Mouse (Mus musculus): ENCODE data around the gene Muc3.
A peak's percentile ranks its signal among the peaks of the same experiment; 100 is the strongest.
"Not testable (repeated sequence)": the region's sequence is repeated elsewhere in the genome, so short reads cannot be mapped to it uniquely, and the experiment has no call there.

Gene Muc3

DNA sequence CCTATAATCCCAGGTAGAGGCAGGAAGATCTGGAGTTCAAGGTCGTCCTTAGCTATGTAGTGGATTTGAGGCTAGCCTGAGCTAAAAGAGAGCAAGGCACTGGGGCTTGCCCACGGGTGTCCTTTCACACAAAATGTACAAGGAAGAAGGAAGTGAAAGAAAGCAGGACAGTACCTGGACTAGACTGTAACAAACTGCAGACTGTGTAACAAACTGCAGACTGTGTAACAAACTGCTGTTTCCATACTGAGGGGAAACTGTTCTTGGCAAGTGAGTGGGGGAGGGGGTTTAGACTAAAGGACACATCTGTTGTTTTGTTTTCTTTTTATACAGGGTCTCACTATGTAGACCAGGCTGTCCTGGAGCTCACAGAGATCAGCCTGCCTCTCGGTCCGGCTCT, 27.8 kb downstream of the Muc3 start:
- no peak for DNase-seq (ENCODE audit: low spot score)

DNA sequence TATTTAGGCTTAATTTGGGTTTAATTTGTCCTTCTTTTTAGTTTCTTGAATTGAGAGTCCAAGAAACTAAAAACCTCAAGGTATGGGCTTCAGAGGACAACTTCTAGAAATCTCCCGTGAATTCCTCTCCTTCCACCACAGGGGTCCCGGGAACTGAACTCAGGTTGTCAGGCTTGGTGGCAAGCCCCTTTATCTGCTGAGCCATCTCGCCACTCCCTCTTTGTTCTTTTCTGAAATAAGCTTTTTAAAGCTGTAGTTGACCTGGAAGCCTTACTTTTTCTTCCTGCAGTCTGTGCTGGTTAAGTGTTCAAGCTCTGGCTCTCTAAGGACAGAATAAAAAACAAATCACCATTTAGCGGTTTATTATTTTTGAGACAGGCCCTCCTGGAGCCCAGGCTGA, 30.2 kb downstream of the Muc3 start:
- no peak for DNase-seq (ENCODE audit: low spot score)

DNA sequence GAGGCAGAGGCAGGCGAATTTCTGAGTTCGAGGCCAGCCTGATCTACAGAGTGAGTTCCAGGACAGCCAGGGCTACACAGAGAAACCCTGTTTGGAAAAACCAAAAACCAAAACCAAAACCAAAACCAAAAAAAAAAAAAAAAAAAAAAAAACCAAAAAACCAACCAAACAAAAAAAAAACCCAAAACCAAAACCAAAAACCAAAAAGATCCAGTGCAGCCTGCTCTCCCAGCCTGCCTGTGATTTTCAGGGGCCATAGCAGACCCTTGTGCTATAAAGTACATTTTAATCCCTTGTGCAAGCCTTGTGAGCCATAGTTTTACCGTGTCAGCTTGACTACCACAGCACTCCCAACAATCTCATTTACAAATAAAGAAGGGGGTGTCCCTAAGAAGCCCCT, 31.1 kb downstream of the Muc3 start:
- not testable (repeated sequence) for DNase-seq (ENCODE audit: low spot score)

DNA sequence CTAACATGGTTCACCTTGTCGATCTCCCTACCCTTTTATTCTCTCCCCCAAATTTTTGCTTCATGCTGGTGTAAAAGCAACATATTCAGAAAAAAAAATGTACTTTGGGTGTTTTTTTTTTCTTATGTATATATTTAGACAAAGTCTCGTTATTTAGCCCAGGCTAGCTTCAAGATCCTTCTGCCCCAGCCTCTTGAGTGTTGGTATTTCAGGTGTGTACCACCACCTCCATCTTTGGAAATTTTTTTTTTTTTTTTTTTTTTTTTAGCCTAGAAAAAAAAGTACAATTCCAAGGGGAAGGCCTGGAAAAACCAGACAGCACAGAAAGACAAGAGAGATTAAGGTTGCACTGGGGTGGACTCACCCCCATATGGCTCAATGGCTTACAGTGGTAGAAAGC, 32.1 kb downstream of the Muc3 start:
- DNase-seq (ENCODE audit: low spot score): no peak

DNA sequence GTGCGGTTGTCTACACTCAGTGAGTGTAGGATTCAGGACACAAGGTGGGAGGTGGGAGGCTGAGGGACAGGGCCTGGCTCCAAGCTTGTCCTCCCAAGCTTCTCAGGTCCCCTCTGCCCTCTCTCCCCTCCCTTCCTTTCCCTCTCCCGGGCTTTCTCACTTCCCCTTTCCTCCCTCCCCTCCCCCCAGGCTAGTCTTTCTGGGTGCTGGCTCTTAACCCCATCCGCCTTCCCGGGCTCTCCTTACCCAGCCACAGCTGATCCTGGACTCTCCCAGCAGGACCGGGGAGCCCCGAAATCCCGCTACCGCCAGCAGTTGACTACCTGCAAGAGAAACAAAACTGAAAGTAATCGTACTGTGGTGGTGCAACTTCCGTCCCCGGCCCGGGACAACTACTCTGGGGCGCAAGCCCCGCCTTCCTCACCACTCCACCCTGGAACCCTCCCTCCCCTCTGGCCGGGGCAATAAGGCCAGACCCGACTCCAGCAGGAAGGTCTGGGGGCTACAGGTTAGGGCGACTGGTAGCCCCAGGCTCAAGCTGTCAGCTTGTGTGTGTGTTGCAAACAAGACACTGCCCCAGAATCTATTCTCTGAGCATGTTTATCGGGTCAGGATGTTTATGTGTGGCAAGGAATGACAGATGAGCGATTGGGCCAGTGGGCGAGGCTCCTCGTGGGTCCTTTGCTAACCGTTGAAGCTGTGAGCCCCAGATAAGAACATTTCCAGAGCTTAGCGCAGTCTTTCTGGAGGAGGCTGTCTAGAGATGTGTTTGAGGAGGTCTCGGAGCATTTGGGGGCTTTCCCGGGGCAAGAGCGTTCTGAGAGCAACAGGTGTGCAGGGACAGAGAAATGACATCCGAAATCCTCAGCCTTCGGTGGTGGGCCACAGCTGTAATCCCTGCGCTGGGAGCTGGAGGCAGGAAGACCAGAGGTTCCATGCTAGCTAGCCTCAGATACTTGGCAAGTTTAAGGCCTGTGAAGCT, 33.0 kb downstream of the Muc3 start, which contains the start of gene Trim56:
Gene Trim56, minus strand, starts transcription at position 344 of the 982 bp plus-strand sequence.
- DNase-seq (ENCODE audit: low spot score): peak; percentile 80

DNA sequence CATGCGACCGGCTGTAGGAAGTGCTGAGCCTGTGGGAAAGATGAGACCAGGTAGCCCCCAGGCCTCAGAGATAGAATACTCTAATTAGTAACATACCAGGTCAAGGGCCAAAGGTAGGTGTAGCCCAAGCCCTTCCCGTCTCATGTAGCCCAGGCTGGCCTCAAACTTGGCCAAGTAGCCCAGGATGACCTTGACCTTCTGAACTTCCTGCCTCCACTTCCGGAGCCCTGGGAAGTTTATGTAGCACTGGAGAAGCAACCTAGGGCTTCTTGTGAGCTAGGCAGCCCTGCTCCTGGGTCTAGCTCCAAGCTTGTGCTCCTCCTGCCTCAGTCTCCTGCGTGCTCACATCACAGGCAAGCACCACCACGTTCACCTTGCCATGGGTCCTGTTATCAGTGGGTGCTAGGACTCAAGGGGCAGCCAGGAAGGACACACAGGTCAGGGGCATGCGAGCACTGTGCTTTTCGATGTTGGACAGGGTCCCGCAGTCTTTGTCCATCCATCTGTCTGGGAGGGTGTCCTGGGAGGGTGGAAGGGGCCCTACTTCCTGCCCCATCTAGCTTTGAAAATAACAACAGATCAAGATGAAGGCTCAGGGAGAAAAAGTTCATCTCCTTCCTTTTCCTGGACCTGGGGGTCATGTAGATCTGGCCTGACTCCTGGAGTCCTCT, 34.1 kb downstream of the Muc3 start:
- DNase-seq (ENCODE audit: low spot score): no peak

DNA sequence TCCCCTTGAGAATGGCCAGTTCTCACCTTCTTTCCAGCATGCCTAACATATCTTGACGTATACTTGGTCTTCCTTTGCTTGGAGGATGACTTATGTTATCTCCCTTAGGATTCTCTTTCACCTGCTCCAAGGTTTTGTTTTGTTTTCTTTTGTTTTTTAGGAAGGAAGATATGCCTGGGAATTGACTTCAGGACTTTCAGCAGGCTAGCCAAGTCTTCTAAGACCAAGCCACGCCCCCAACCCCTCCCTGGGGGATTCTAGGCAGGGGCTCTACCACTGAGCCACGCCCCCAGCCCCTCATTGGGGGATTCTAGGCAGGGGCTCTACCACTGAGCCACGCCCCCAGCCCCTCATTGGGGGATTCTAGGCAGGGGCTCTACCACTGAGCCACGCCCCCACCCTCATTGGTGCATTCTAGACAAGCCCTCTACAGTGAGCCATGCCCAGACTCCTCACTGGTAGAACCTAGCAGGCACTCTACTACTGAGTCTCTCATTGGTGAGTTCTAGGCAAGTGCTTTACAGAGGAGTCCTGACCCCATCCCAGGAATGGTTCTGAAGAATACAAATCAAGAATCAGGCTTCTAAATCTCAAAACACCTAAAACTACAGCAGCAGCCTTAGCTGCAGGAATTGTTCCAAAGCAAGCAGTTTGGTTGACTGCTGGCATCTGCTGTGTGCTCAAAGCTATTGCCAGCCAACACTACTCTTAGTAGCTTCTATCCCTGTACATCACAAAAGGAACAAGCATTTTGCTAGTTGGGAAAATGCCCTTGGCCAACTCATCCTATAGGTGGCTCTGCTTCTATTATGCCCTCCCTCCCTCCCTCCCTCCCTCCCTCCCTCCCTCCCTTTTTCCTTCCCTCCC, 37.3 kb downstream of the Muc3 start:
- no peak for DNase-seq (ENCODE audit: low spot score)

DNA sequence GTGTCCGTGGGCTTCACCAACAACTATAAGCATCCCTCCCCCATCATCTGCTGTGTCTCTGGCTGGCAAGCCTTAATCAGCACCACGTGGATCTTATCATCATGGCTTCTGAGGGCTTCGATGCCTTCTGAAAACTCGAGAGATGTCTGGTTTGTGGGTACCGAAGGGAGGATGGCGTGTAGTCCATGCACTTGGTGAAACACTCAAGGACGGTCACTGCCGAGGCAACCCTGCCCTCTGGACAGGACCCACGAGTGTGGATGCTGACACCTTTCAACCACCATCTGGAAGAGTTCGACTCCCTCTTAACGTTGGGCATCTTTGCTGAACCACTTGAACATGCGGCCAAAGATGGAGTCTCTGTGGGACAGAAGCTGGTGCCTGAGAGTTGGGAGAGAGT, 38.3 kb downstream of the Muc3 start:
- DNase-seq (ENCODE audit: low spot score): no peak

DNA sequence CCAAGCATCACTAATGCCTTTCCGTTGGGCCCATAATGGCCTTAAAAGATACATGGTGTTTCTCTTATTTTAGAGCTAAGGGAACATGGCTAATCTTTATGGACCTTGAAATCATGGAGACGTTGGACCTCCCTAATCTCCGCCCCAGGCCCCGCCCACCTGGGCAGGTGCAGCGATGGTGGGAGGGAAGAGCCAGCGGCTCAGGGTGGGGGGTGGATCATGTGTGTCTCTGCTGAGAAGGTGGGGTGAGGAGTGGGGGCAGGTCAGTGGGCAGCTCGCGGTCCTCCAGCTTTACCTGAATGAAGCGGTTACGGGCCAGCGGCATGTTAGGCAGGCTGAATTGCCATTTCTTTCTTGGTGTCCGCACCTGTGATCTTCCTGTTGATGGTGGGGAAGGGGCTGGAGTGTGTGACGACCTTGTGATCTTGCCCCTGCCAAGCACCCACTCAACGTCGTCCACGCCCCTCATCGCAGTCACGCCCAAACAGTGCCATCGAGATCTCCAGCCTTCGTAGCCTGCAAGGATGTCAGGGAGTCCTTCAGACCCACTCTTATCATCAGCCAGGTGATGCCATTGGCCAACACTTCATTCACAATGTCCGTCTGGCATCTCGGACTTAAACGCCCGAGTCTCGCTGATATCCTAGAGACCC, 39.1 kb downstream of the Muc3 start:
- no peak for DNase-seq (ENCODE audit: low spot score)

DNA sequence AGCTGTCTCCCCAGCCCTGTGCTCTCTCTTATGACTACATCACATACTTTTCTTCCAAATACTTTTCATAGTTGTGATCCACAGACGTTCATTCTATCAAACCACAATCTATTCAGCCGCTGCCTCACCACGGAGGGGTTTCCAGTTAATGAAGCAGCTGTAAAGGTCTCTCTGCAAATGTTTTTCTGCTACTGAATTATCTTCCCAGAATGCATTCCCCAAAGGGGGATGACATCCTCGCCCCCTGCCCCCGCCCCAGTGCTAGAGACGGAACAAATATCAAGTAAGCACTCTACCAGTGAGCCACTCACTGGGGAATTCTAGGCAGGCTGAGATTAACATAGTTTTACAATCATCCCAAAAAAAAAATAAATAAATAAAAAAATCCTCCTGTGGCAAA, 41.0 kb downstream of the Muc3 start:
- DNase-seq (ENCODE audit: low spot score): no peak

DNA sequence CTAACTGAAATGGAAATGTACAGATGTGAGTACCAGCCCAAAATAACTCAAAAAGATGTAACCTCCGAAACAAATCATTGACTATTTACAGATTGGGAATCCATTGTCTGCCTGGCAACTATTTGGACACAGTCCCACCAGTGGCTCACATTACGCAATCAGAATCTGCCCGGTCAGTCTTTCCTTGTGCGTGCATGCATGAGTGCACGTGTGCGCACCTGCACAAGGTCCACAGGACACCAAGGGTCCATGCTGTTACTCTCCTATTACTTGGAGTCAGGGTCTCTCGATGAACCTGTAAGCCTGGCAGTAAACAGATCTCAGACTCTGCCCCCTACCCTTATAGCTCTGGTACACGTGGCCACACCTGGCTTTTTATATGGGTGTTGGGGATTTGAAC, 41.5 kb downstream of the Muc3 start:
- no peak for DNase-seq (ENCODE audit: low spot score)

DNA sequence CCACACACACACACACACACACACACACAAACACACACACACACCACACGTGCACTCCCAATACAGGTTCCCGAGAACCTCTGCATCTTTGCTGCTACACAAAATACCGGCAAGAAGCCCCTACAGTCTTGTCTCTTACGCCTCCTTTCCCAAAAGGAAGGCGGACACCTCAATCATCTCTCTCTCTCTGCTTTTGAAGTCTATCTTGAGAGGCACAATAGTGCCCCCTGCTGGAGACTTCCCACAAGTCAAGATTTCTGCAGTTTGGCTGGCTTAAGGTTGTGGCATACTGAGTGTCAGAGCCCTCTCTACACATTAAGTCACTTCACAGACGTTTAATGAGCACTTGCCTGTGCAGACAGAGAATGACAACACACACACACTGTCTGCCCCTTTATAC, 42.1 kb downstream of the Muc3 start:
- peak; percentile 70 for DNase-seq (ENCODE audit: low spot score)

DNA sequence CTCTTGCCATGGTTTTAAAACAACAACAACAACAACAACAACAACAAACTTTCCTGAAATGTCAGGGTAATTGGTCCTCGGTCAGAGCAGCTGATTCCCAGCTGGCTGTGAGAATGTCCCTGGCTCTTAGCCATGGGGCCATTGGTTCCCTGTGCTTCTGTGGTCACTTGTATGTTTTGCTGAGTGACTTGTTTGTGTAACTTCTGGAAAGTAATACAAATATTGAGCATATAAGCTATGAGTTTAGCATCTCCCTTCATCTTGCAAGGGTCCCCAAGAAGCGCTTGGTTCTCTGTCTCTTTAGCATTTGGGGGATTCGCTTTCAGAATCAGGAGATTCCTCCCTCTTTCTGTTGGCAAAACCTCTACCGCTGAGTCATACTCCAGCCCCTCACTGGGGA, 42.7 kb downstream of the Muc3 start:
- no peak for DNase-seq (ENCODE audit: low spot score)

DNA sequence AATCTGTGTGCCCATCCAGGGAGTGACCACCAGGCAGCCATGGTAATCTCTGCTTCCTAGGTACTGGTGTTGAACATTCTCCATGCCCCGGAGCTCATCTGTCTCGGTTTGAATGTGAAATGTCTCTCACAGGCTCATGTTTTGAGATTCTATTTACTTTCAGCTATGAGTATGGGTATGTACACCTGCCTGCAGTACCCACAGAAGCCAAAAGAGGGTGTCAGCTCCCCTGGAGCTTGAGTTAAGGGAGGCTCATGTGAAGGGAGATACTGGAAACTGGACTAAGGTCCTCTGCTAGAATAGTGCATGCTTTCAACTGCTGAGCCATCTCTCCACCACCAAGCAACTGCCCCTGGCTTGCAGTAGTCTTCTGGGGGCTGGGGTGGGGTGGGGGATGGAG, 45.2 kb downstream of the Muc3 start:
- no peak for DNase-seq (ENCODE audit: low spot score)

DNA sequence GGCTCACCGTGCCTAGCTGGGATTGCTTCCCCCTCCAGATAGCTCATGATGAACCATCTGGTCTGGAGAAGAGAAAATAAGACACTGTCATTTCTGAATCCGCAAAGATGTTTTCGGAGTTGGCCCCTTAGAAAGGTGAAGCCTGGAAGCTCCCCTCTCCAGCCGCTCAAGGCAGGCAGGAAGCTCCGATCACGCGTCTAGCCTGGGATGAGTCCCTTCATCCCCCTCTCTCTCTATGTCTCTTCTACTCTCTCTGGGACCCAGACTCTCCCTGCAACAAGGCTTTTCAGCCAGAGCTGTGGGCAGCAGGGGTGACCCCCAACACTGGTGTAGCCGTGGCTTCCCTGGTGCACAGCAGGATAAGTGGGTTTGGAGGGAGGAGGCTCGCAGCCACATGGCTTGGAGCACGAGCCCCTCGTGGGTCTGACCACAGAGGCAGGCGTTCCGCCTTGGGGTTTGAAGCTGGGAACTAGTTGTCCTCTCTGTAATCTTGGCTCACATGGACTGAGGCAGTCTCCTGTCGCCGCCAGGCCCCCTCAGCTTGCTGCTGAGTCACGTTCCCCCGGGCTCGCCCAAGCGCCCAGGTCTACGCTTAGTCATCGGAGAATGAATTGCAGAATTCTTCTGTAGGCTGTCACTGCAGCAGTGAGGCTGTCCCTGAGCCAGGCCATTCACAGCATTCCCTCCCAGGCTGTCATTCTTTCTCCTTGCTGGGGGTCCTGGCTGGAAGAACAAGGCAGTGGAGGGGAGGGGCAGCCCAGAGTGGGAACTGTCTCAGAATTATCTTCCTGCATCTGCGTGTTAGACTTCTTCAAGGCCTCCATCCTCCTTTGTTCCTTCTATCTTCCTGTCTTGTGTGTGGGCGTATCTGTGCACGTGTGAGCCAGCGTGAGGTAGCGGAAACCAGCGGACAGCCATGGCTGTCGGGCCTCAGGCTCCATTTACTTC, 46.3 kb downstream of the Muc3 start:
- DNase-seq (ENCODE audit: low spot score): peak; percentile 69

DNA sequence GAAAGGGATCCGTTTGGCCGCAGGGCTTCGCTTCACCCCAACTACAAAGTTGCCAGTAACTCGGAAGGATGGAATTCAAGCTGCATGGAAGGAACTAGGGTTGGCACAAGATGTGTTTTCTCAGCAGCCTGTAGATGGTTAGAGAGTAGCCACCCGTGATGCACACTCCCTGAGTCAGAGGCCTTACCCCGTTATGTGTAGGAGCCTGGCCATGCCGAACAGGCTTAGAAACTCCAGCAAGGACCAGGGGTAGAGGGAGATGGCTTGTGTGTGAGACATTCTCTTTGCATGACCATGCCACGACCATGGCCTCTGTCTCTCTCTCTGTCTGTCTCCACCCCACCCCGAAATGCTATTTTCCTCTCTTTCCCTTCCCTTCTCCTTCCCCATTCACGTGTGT, 47.0 kb downstream of the Muc3 start:
- no peak for DNase-seq (ENCODE audit: low spot score)

DNA sequence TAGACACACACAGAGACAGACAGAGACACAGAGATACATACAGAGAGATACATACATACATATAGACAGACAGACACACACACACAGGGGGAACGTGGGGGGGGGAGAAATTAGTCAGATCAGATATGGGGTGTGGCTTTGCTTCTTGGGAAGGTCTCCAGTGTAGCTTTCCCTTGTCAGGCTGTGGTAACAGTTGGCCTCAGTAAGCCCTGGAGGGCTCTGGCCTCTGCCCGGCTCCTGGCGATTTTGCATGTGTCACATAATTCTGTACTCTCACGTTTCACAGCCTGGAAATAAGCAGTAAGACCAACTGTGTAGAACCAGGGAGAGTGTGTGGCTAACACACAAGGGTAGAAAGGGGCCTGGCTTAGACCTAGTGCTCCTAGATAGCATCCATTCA, 48.5 kb downstream of the Muc3 start:
- no peak for DNase-seq (ENCODE audit: low spot score)

DNA sequence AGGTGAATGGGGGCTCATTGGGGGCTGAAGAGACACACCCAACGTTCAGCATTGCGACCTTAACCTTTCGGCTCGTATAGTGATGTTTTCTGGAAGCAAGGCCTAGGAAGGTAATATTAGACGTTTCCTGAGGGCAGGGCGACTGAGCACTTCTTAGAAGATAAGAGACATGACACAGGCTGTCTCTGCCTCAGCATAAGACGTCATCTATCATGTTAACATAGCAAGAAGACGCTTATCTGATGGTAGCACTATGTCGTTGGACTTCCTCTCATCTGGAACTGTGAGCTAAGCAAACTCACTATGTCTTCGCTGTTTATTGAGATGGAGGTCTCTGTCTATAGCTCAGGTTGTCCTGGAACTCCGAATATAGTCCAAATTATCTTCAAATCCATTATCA, 50.7 kb downstream of the Muc3 start:
- no peak for DNase-seq (ENCODE audit: low spot score)

DNA sequence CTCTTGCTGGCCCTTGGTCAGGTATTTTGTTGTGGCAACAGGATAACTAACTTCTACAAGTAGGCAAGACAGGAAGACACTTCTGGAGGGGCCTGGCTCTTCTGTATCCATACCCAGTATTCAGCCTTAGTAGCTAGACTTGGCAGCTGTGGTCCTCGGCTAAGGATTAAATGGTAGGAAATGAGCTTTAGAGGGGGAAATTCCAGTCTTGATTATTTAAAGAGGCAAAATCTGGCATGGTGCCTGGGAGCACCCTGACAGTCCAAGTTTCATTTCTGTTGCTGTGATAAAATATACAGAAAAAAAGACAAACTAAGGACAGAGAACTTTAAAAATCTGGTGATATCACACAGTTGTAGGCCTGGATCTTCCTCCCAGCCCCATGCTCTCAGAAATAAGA, 53.1 kb downstream of the Muc3 start:
- no peak for DNase-seq (ENCODE audit: low spot score)

DNA sequence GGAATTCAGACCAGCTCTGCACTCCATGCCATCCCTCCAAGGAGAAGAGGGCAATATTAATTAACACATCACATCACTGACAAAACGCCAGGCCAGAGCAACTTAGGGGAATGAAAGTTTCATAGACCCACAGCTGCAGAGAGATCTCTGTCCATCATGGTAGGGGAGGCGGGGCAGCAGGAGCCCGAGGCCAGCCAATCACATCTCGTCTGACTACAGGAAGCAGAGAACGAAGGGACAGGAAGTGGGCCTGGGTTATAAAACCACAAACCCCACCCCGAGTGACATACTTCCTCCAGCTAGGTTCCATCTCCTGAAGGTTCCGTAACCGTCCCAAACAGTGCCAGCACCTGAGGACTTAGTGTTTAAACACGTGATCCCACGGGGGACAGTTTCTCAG, 54.0 kb downstream of the Muc3 start:
- no peak for DNase-seq (ENCODE audit: low spot score)

DNA sequence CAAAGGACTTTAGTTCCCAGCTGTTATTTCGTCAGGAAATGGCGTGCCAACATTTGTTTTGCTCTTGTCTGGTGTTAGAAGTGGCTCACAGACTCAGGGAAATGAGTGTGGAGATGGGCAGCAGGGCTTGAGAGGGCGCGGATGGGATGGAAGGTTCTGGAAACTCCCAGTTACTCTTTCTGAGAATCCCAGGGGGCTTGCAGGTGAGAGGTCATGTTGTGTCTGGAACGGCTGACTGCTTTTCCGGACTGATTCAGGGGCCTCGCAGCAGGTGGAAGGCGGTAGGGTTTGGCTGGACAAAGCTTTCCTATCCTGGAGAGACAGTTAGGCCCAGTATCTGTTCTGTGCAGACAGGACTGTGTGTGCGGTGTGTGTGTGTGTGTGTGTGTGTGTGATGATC, 55.4 kb downstream of the Muc3 start:
- no peak for DNase-seq (ENCODE audit: low spot score)
